Mouse (Mus musculus): ENCODE measurements at regions not wholly inside any gene's neighbourhood (a gene's known extent, or its start where the extent isn't known, plus 50 kb on each side); places are given as distances from the start of the nearest gene placed in this dataset.

GRCm38 (mm10) chr10:119003042-119003441 is 133.0 kb upstream of the Dyrk2 start:
- Histone ChIP-seq H3K4me3 (ENCODE audit: insufficient read depth in 1 of 2, low read depth in 1 of 2, low read length in 2 of 2, poor library complexity in 1 of 2, severe bottlenecking in 1 of 2) (no peak overlapping the region), H3K4me1 (ENCODE audit: control insufficient read depth in 2 of 2, insufficient read depth in 2 of 2, low read length in 2 of 2, poor library complexity in 1 of 2) (no peaks in the 10 kb centered on the region), H3K9me3 (ENCODE audit: control insufficient read depth, insufficient read depth, low read depth, low read length) (no peaks in the 10 kb centered on the region), H3K36me3 (ENCODE audit: control insufficient read depth, insufficient read depth, low read length, poor library complexity, severe bottlenecking) (no peaks in the 10 kb centered on the region), H3K9ac (ENCODE audit: insufficient read depth, low read depth, low read length, poor library complexity, severe bottlenecking) (no peak overlapping the region), H3K27ac (ENCODE audit: insufficient read depth, low read depth, low read length, poor library complexity, severe bottlenecking) (no peak overlapping the region)
- DNase-seq (ENCODE audit: low read depth, low spot score): no peak
- in situ Hi-C loops (cut with MboI; ENCODE audit: low sequenced_read_pairs in 2 of 2, unreplicated experiment in 2 of 2): no loop called here
- no peak for TF ChIP-seq MAFK (IDR thresholded peaks at IDR 0.05; ENCODE audit: insufficient read depth, low read depth, low read length)
- no peak for TF ChIP-seq ZNF384 (IDR thresholded peaks at IDR 0.05; ENCODE audit: low read depth, low read length)
- TF ChIP-seq ZC3H11A (IDR thresholded peaks at IDR 0.05; ENCODE audit: borderline replicate concordance, low read depth, low read length): no peak

DNA sequence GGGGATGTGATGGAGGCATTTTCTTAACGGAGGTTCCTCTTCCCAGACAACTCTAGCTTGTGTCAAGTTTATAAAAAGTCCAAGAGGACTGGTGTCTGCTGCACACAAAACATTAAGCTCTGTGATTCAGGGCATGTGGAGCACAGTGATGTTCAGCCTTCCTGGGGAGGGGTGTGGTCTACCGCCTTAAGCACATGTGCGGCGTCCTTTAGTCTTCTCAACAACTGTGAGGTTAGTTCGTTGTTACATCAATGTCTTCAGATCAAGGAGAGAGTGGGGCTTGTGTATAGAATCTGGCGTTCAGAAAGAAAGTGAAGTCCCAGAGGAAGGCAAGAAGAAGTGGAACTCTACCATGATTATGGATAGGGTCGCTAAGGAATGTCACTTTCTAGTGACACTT is 131.9 kb upstream of the Dyrk2 start:
- DNase-seq (ENCODE audit: low read depth, low spot score): no peak
- in situ Hi-C loops (cut with MboI; ENCODE audit: low sequenced_read_pairs in 2 of 2, unreplicated experiment in 2 of 2): no loop called here
- Histone ChIP-seq H3K4me3 (ENCODE audit: insufficient read depth in 1 of 2, low read depth in 1 of 2, low read length in 2 of 2, poor library complexity in 1 of 2, severe bottlenecking in 1 of 2) (no peak overlapping the region), H3K4me1 (ENCODE audit: control insufficient read depth in 2 of 2, insufficient read depth in 2 of 2, low read length in 2 of 2, poor library complexity in 1 of 2) (no peaks in the 10 kb centered on the region), H3K9ac (ENCODE audit: insufficient read depth, low read depth, low read length, poor library complexity, severe bottlenecking) (no peak overlapping the region), H3K27ac (ENCODE audit: insufficient read depth, low read depth, low read length, poor library complexity, severe bottlenecking) (no peak overlapping the region), H3K36me3 (ENCODE audit: control insufficient read depth, insufficient read depth, low read length, poor library complexity, severe bottlenecking) (no peaks in the 10 kb centered on the region), H3K9me3 (ENCODE audit: control insufficient read depth, insufficient read depth, low read depth, low read length) (no peaks in the 10 kb centered on the region)
- no peak for TF ChIP-seq HCFC1 (IDR thresholded peaks at IDR 0.05; ENCODE audit: borderline replicate concordance, insufficient read depth, low read length)

- Histone ChIP-seq H3K9ac (ENCODE audit: insufficient read depth, low read depth, low read length, poor library complexity, severe bottlenecking) (no peak overlapping the region), H3K27ac (ENCODE audit: insufficient read depth, low read depth, low read length, poor library complexity, severe bottlenecking) (no peak overlapping the region), H3K4me1 (ENCODE audit: control insufficient read depth in 2 of 2, insufficient read depth in 2 of 2, low read length in 2 of 2, poor library complexity in 1 of 2) (no peaks in the 10 kb centered on the region), H3K4me3 (ENCODE audit: insufficient read depth in 1 of 2, low read depth in 1 of 2, low read length in 2 of 2, poor library complexity in 1 of 2, severe bottlenecking in 1 of 2) (no peak overlapping the region), H3K36me3 (ENCODE audit: control insufficient read depth, insufficient read depth, low read length, poor library complexity, severe bottlenecking) (no peaks in the 10 kb centered on the region), H3K9me3 (ENCODE audit: control insufficient read depth, insufficient read depth, low read depth, low read length) (no peaks in the 10 kb centered on the region)
- in situ Hi-C loops (cut with MboI; ENCODE audit: low sequenced_read_pairs in 2 of 2, unreplicated experiment in 2 of 2): no loop called here
- DNase-seq (ENCODE audit: low read depth, low spot score): no peak
- no peak for TF ChIP-seq MAFK (IDR thresholded peaks at IDR 0.05; ENCODE audit: insufficient read depth, low read depth, low read length)
- no peak for TF ChIP-seq HCFC1 (IDR thresholded peaks at IDR 0.05; ENCODE audit: borderline replicate concordance, insufficient read depth, low read length)
- TF ChIP-seq ZC3H11A (IDR thresholded peaks at IDR 0.05; ENCODE audit: borderline replicate concordance, low read depth, low read length): no peak
- TF ChIP-seq ZNF384 (IDR thresholded peaks at IDR 0.05; ENCODE audit: low read depth, low read length): no peak
- no peak for TF ChIP-seq CHD2 (IDR thresholded peaks at IDR 0.05; ENCODE audit: low read depth, low read length)
Observed at GRCm38 (mm10) chr10:119001000-119001780, 131.2 kb upstream of the Dyrk2 start.

- Histone ChIP-seq H3K9ac (ENCODE audit: insufficient read depth, low read depth, low read length, poor library complexity, severe bottlenecking) (no peak overlapping the region), H3K27ac (ENCODE audit: insufficient read depth, low read depth, low read length, poor library complexity, severe bottlenecking) (no peak overlapping the region), H3K9me3 (ENCODE audit: control insufficient read depth, insufficient read depth, low read depth, low read length) (no peaks in the 10 kb centered on the region), H3K36me3 (ENCODE audit: control insufficient read depth, insufficient read depth, low read length, poor library complexity, severe bottlenecking) (no peaks in the 10 kb centered on the region), H3K4me3 (ENCODE audit: insufficient read depth in 1 of 2, low read depth in 1 of 2, low read length in 2 of 2, poor library complexity in 1 of 2, severe bottlenecking in 1 of 2) (no peak overlapping the region), H3K4me1 (ENCODE audit: control insufficient read depth in 2 of 2, insufficient read depth in 2 of 2, low read length in 2 of 2, poor library complexity in 1 of 2) (no peaks in the 10 kb centered on the region)
- no peak for TF ChIP-seq ZNF384 (IDR thresholded peaks at IDR 0.05; ENCODE audit: low read depth, low read length)
- TF ChIP-seq CHD2 (IDR thresholded peaks at IDR 0.05; ENCODE audit: low read depth, low read length): no peak
- TF ChIP-seq ZC3H11A (IDR thresholded peaks at IDR 0.05; ENCODE audit: borderline replicate concordance, low read depth, low read length): no peak
- no peak for TF ChIP-seq MAFK (IDR thresholded peaks at IDR 0.05; ENCODE audit: insufficient read depth, low read depth, low read length)
- no peak for TF ChIP-seq HCFC1 (IDR thresholded peaks at IDR 0.05; ENCODE audit: borderline replicate concordance, insufficient read depth, low read length)
- no peak for DNase-seq (ENCODE audit: low read depth, low spot score)
- in situ Hi-C loops (cut with MboI; ENCODE audit: low sequenced_read_pairs in 2 of 2, unreplicated experiment in 2 of 2): no loop called here
Observed at GRCm38 (mm10) chr10:118998966-118999365, 129.0 kb upstream of the Dyrk2 start.

DNA sequence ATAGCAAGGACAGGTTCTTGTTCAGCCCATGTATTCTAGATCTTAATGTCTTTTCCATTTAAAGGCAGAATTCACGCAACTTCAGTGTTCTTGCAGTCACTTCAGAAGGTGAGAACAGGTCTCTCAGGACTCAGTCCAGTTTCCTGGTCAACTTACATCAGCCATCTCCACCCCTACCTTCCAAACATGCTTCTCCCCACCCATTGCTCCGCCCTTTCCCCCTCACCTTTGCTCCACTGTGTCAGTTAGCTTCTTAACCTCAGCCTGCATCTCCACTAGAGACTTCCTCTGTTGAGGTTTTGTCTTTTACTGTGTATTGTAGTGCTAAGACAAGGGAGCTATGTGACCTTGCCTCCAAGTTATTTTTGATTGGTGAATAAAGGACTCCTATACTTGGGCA is 127.0 kb upstream of the Dyrk2 start:
- no peak for DNase-seq (ENCODE audit: low read depth, low spot score)

More for the DNA sequence above, 127.0 kb upstream of the Dyrk2 start:
- no peak overlapping the region for H3K27ac ChIP-seq (ENCODE audit: insufficient read depth, low read depth, low read length, poor library complexity, severe bottlenecking)
- in situ Hi-C loops (cut with MboI; ENCODE audit: low sequenced_read_pairs in 2 of 2, unreplicated experiment in 2 of 2): no loop called here
- no peaks in the 10 kb centered on the region for H3K9me3 ChIP-seq (ENCODE audit: control insufficient read depth, insufficient read depth, low read depth, low read length)
- no peaks in the 10 kb centered on the region for H3K4me1 ChIP-seq (ENCODE audit: control insufficient read depth in 2 of 2, insufficient read depth in 2 of 2, low read length in 2 of 2, poor library complexity in 1 of 2)
- no peak overlapping the region for H3K9ac ChIP-seq (ENCODE audit: insufficient read depth, low read depth, low read length, poor library complexity, severe bottlenecking)
- no peak for TF ChIP-seq ZNF384 (IDR thresholded peaks at IDR 0.05; ENCODE audit: low read depth, low read length)
- TF ChIP-seq MAFK (IDR thresholded peaks at IDR 0.05; ENCODE audit: insufficient read depth, low read depth, low read length): no peak
- no peak for TF ChIP-seq ZC3H11A (IDR thresholded peaks at IDR 0.05; ENCODE audit: borderline replicate concordance, low read depth, low read length)
- TF ChIP-seq CHD2 (IDR thresholded peaks at IDR 0.05; ENCODE audit: low read depth, low read length): no peak
- TF ChIP-seq HCFC1 (IDR thresholded peaks at IDR 0.05; ENCODE audit: borderline replicate concordance, insufficient read depth, low read length): no peak
- H3K4me3 ChIP-seq (ENCODE audit: insufficient read depth in 1 of 2, low read depth in 1 of 2, low read length in 2 of 2, poor library complexity in 1 of 2, severe bottlenecking in 1 of 2): no peak overlapping the region
- H3K36me3 ChIP-seq (ENCODE audit: control insufficient read depth, insufficient read depth, low read length, poor library complexity, severe bottlenecking): no peaks in the 10 kb centered on the region

Data from ES-E14 (cell line).